Mouse (Mus musculus) intestine, embryonic 16.5 days (tissue): ENCODE data around the gene Slc45a3. TPM values are rescaled to one million over a fixed set of nuclear protein-coding genes. Genes with fewer than 3 reads are reported as not detected.

Experiments used
- ATAC-seq: fragments of 200-750 bp; cut with Nextera tagmentation; 2 replicates; pipeline ENCODE4 v1.8.0; 2017; ENCODE audit warnings: moderate TSS enrichment, moderate library complexity
- H3K27ac ChIP-seq: fragments of 300-500 bp; sonication (generic); 2 replicates; pipeline ENCODE4 v1.5.1; 2014; ENCODE audit warnings: mild to moderate bottlenecking, low read length
- H3K27me3 ChIP-seq: fragments of 300-500 bp; sonication (generic); replicated peaks from 2 replicates; pipeline ENCODE4 v1.6.1; 2014; ENCODE audit warnings: low read length, control low read depth, mixed read lengths; ENCODE audit not compliant: control insufficient read depth, insufficient read depth
- H3K36me3 ChIP-seq: fragments of 300-500 bp; sonication (generic); 2 replicates; pipeline ENCODE4 v1.6.1; 2014; ENCODE audit warnings: low read length, control low read depth; ENCODE audit not compliant: control insufficient read depth, insufficient read depth
- H3K4me1 ChIP-seq: fragments of 300-500 bp; sonication (generic); 2 replicates; pipeline ENCODE4 v1.6.1; 2014; ENCODE audit warnings: low read length, control low read depth, mixed read lengths; ENCODE audit not compliant: control insufficient read depth, insufficient read depth
- H3K4me2 ChIP-seq: fragments of 300-500 bp; sonication (generic); 2 replicates; pipeline ENCODE4 v1.6.1; 2014; ENCODE audit warnings: low read depth, low read length, control low read depth
- H3K4me3 ChIP-seq: fragments of 300-500 bp; sonication (generic); 2 replicates; pipeline ENCODE4 v1.5.1; 2014; ENCODE audit warnings: mild to moderate bottlenecking, low read length
- H3K9ac ChIP-seq: fragments of 300-500 bp; sonication (generic); 2 replicates; pipeline ENCODE4 v1.6.1; 2014; ENCODE audit warnings: low read depth, low read length
- H3K9me3 ChIP-seq: fragments of 300-500 bp; sonication (generic); 2 replicates; pipeline ENCODE4 v1.6.1; 2016; ENCODE audit warnings: low read length, control low read depth; ENCODE audit not compliant: control insufficient read depth
- WGBS: fragments of 180-500 bp; shearing (Covaris S2); extraction: QIAGEN DNeasy Blood & Tissue Kit; methylation state at CpG from one replicate; pipeline ENCODE4 v1.1.7; 2014; 5-methylcytosine and 5-hydroxymethylcytosine counted together
- polyA plus RNA-seq: library from polyadenylated mRNA; unstranded; fragments of >200 nt; fragmentation: Nextera tagmentation; extraction: Ambion mirVana; gene quantifications from 2 replicates; pipeline ENCODE4 v1.2.1, GENCODE M21; 2015

Slc45a3 gene
- polyA plus RNA-seq, 1 experiment from 2014 or later = 2.5 TPM

DNA sequence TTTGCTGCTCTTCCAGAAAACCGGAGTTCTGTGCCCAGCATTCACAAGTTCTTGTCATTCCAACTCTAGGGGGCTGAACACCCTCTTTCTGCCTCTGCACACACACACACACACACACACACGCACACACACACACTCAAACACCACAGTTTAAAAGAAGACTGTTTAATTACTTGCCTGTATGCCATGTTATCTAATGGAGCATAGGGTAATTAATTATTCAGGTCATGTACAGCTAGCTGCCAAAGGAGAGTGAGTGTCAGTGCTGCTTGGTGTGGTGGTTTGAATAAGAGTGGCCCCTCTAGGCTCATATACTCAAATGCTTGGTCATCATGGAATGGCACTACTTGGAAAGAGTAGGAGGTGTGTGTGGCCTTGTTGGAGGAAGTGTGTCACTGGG is 21.0 kb downstream of the Slc45a3 start:
- Histone ChIP-seq H3K27ac (no peak overlapping the region), H3K27me3 (no peaks in the 10 kb centered on the region), H3K4me1 (no peaks in the 10 kb centered on the region), H3K4me3 (no peak overlapping the region), H3K9me3 (no peaks in the 10 kb centered on the region), H3K36me3 (no peaks in the 10 kb centered on the region), H3K4me2 (no peak overlapping the region), H3K9ac (no peak overlapping the region)
- 86% methylated on average over 2 of the region's 2 CpGs for WGBS
- ATAC-seq = no peak

- H3K9ac ChIP-seq = no peak overlapping the region
- H3K4me1 ChIP-seq = no peaks in the 10 kb centered on the region
- no peak overlapping the region for H3K27ac ChIP-seq
- no peaks in the 10 kb centered on the region for H3K9me3 ChIP-seq
- no peak overlapping the region for H3K4me2 ChIP-seq
- WGBS = 66% methylated on average over 15 of the region's 15 CpGs
- H3K36me3 ChIP-seq = no peaks in the 10 kb centered on the region
- H3K4me3 ChIP-seq = no peak overlapping the region
- no peak for ATAC-seq
- no peaks in the 10 kb centered on the region for H3K27me3 ChIP-seq
Observed at GRCm38 (mm10) chr1:131987432-131987831, 24.7 kb downstream of the Slc45a3 start.

DNA sequence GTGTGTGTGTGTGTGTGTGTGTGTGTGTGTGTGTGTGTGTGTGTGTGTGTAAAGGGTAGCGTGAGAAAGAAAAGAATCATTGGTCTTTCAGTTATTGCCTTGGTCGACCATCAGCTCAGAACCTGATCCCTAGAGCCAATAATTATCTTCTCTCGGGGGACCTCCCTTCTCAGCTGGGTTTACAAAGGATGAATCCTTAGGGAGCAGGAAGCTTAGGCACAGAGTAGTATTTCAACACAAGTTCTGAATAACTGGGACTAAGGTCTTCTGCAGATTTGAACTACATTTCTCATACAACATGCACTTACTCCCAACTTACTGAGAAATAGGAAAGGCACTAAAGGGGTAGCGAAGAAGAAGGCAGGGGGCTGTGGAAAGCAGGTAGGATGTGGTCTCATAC is 26.7 kb downstream of the Slc45a3 start:
- no peak overlapping the region for H3K9ac ChIP-seq
- 82% methylated on average over 4 of the region's 4 CpGs for WGBS
- no peak for ATAC-seq
- no peak overlapping the region for H3K4me3 ChIP-seq
- H3K36me3 ChIP-seq = no peaks in the 10 kb centered on the region
- no peak overlapping the region for H3K27ac ChIP-seq
- no peaks in the 10 kb centered on the region for H3K4me1 ChIP-seq
- H3K9me3 ChIP-seq = no peaks in the 10 kb centered on the region
- no peaks in the 10 kb centered on the region for H3K27me3 ChIP-seq
- H3K4me2 ChIP-seq = no peak overlapping the region

DNA sequence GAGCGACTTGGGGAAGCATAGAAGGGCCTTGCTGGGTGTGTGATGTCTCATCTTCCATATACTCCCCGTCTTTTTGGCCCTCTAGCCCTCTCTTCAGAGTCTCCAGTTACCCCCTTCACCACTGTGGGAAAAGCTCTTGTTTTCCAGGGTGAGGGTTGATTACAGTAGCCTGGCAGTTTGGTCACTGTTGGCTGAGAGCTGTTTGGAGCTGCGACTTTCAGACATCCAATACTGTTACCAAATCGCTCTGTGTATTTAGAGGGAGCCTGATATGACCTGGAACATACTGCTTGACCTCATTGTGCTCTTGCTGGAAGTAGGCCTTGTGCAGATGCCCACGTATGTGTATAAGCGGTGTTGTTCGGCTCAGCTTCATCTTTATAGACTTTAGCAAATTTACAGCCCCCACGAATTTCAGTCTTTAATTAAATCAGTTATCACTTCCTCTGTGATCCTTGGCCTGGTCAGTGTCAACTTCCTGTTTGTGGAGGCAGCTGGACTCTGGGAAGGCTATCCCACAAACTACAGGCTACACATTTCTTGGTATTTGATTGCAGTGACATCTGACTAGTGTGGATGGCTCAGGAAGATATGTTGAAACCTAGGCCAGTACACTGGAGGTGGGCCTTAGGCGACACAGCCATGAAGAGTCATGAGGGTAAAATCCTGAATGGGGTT is 27.5 kb downstream of the Slc45a3 start:
- WGBS = 84% methylated on average over 9 of the region's 9 CpGs
- Histone ChIP-seq H3K9me3 (no peaks in the 10 kb centered on the region), H3K4me3 (no peak overlapping the region), H3K4me1 (no peaks in the 10 kb centered on the region), H3K9ac (no peak overlapping the region), H3K27me3 (no peaks in the 10 kb centered on the region), H3K36me3 (no peaks in the 10 kb centered on the region), H3K27ac (no peak overlapping the region), H3K4me2 (no peak overlapping the region)
- no peak for ATAC-seq

DNA sequence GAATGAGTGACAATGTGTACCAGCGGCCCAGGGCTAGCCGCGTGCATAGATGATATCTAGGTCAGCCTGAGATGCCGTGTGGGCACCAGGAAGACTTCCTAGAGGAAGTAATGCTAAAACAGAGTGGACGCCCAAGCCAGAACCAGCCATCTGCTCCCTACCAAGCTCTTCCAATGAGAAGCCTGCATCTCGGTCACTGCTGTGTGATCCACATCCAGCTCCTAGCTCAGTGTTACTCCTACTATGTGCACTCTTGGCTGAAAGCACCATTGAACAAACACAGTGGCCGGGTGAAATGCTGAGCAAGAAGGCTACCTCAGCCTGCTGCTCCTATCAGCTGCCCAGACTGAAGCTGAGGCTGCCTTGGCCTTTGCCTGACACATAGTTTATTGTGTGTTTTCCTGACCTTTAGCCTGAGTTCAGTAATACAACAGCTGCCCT is 29.8 kb downstream of the Slc45a3 start:
- H3K9ac ChIP-seq = no peak overlapping the region
- H3K4me2 ChIP-seq = no peak overlapping the region
- ATAC-seq = no peak
- H3K9me3 ChIP-seq = no peaks in the 10 kb centered on the region
- H3K27ac ChIP-seq = no peak overlapping the region
- H3K4me1 ChIP-seq = no peaks in the 10 kb centered on the region
- no peaks in the 10 kb centered on the region for H3K36me3 ChIP-seq
- no peak overlapping the region for H3K4me3 ChIP-seq
- WGBS = 72% methylated on average over 7 of the region's 7 CpGs
- H3K27me3 ChIP-seq = no peaks in the 10 kb centered on the region

DNA sequence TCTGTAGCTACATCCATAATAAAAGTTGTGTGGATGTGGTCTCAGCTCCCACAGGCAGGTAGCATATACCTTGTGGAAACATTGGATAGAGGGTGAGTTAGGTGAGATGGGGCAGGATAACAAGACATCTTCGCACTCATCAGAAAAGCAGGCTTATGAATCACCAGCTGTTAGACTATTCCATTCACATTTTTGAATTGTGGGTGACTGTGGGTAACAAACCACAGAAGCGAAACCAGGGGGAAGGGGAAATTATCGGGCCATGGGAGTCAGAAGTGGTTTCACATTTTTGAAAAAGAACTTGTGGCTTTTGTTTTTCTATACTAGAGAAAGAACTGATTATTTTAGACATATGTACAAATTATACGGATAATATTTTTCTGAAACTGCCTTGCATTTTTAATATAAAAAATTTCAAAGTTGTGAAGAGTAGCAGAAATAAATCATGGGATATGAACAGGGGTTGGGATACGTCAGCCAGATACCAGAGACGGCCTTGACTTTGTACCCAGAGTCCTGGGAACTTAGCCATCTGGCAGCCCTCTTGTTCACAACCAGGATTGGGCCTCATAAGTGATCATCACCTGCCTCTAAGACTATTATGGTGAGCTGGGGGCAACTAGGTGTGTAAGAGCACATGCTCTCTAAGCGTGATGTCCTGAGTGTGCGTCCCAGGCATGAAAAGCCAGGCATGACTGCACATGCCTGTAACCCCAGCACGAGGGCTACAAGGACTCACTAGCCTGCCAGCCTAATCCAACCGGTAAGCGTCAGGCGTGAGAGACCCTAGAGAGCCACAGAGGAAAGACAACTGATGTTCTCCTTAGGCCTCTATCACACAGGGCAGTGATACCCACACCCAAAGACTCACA is 30.6 kb downstream of the Slc45a3 start:
- Histone ChIP-seq H3K27ac (no peak overlapping the region), H3K9ac (no peak overlapping the region), H3K4me3 (no peak overlapping the region), H3K4me1 (no peaks in the 10 kb centered on the region), H3K27me3 (no peaks in the 10 kb centered on the region), H3K9me3 (no peaks in the 10 kb centered on the region), H3K4me2 (no peak overlapping the region), H3K36me3 (no peaks in the 10 kb centered on the region)
- 84% methylated on average over 12 of the region's 12 CpGs for WGBS
- ATAC-seq = no peak

GRCm38 (mm10) chr1:131995062-131995461 is 32.3 kb downstream of the Slc45a3 start:
- 36% methylated on average over 4 of the region's 4 CpGs for WGBS
- H3K4me2 ChIP-seq = no peak overlapping the region
- no peaks in the 10 kb centered on the region for H3K36me3 ChIP-seq
- H3K4me3 ChIP-seq = no peak overlapping the region
- no peaks in the 10 kb centered on the region for H3K9me3 ChIP-seq
- no peak for ATAC-seq
- no peaks in the 10 kb centered on the region for H3K4me1 ChIP-seq
- H3K9ac ChIP-seq = no peak overlapping the region
- no peaks in the 10 kb centered on the region for H3K27me3 ChIP-seq
- H3K27ac ChIP-seq = no peak overlapping the region

- no peak overlapping the region for H3K4me3 ChIP-seq
- H3K9ac ChIP-seq = no peak overlapping the region
- ATAC-seq = no peak
- no peaks in the 10 kb centered on the region for H3K9me3 ChIP-seq
- no peaks in the 10 kb centered on the region for H3K4me1 ChIP-seq
- no peaks in the 10 kb centered on the region for H3K27me3 ChIP-seq
- no peak overlapping the region for H3K4me2 ChIP-seq
- H3K27ac ChIP-seq = no peak overlapping the region
- H3K36me3 ChIP-seq = no peaks in the 10 kb centered on the region
Observed at GRCm38 (mm10) chr1:132000506-132000905, 37.7 kb downstream of the Slc45a3 start.

- WGBS = 77% methylated on average over 4 of the region's 4 CpGs
- Histone ChIP-seq H3K4me2 (no peak overlapping the region), H3K27ac (no peak overlapping the region), H3K36me3 (no peaks in the 10 kb centered on the region), H3K9ac (no peak overlapping the region), H3K4me3 (no peak overlapping the region), H3K4me1 (no peaks in the 10 kb centered on the region; the same call in none of the 2 replicates), H3K27me3 (no peaks in the 10 kb centered on the region), H3K9me3 (no peaks in the 10 kb centered on the region)
- ATAC-seq = no peak
Observed at GRCm38 (mm10) chr1:132001880-132002330, 39.1 kb downstream of the Slc45a3 start.
